Mouse (Mus musculus): ENCODE data around the gene Hnrnpl.

- TF ChIP-seq ELF1 (IDR thresholded peaks at IDR 0.05; ENCODE audit: low read depth, low read length) = no peak
- TF ChIP-seq CTCF (conservative IDR thresholded peaks at IDR 0.05 in 1 of 2, IDR thresholded peaks at IDR 0.05 in 1 of 2; ENCODE audit: low read depth in 2 of 2, low read length in 2 of 2) = no peak
- no peak for TF ChIP-seq POLR2A (IDR thresholded peaks at IDR 0.05; ENCODE audit: low read depth, low read length)
- TF ChIP-seq CHD1 (IDR thresholded peaks at IDR 0.05; ENCODE audit: low read depth, low read length) = no peak
- TF ChIP-seq EP300 (IDR thresholded peaks at IDR 0.05; ENCODE audit: low read length) = no peak
- no peak for TF ChIP-seq RCOR1 (conservative IDR thresholded peaks at IDR 0.05; ENCODE audit: low read depth, low read length)
- TF ChIP-seq HCFC1 (IDR thresholded peaks at IDR 0.05; ENCODE audit: low read depth, low read length) = no peak
- TF ChIP-seq SMC3 (IDR thresholded peaks at IDR 0.05; ENCODE audit: low read depth, low read length) = no peak
- no peak for TF ChIP-seq USF1 (IDR thresholded peaks at IDR 0.05; ENCODE audit: low read depth, low read length)
- no peak for TF ChIP-seq POLR2AphosphoS2 (IDR thresholded peaks at IDR 0.05; ENCODE audit: low read depth, low read length)
- TF ChIP-seq ZMIZ1 (IDR thresholded peaks at IDR 0.05; ENCODE audit: low read depth, low read length) = no peak
Measured at GRCm38 (mm10) chr7:28832137-28832536, 23.8 kb downstream of the Hnrnpl start.

Measured in CH12.LX (cell line).